Comparison of ENCODE assay signal across 8 mouse cellular contexts in genomic region chr7:24610144-24610878, GRCm38 (mm10). TPM values are rescaled to one million over a fixed set of nuclear protein-coding genes. Genes with fewer than 3 reads are reported as not detected.
DNase-seq lines count a peak whose midpoint lies in the region; ATAC-seq and TF ChIP-seq lines count a peak whose summit lies in the region.

TSS of gene Phldb3 (plus strand) at chr7:24610763.

- DNase-seq in gastrocnemius, postnatal 14 days: peak; percentile 20
- DNase-seq in gastrocnemius, adult 18-20 months (ENCODE audit: low spot score): no peak
- DNase-seq in embryonic facial prominence, embryonic 10.5 days (ENCODE audit: low spot score): peak; percentile 48
- peak; percentile 69 for DNase-seq in intestine, embryonic 14.5 days (ENCODE audit: low spot score)
- DNase-seq in liver, postnatal 0 days: peak; percentile 66
- DNase-seq in neural tube, embryonic 11.5 days (ENCODE audit: low spot score): no peak
- no peak for DNase-seq in left cerebral cortex, adult 9 months (ENCODE audit: low spot score in 2 of 2)
- DNase-seq in cerebellum, postnatal 36 days: no peak

- H3K9me3 ChIP-seq in embryonic facial prominence, embryonic 10.5 days: no peaks in the 10 kb centered on the region
- H3K9me3 ChIP-seq in intestine, embryonic 14.5 days (ENCODE audit: control insufficient read depth, low read length): no peaks in the 10 kb centered on the region
- no peaks in the 10 kb centered on the region for H3K9me3 ChIP-seq in liver, postnatal 0 days (ENCODE audit: low read length)
- H3K9me3 ChIP-seq in neural tube, embryonic 11.5 days (ENCODE audit: control insufficient read depth, low read length): no peaks in the 10 kb centered on the region

- peaks cover 26% of the 10 kb centered on the region for H3K4me1 ChIP-seq in embryonic facial prominence, embryonic 10.5 days
- peaks cover 5% of the 10 kb centered on the region; the same call in 1 of the 2 replicates for H3K4me1 ChIP-seq in intestine, embryonic 14.5 days (replicated peaks; ENCODE audit: control insufficient read depth, insufficient read depth, low read length)
- peaks cover 26% of the 10 kb centered on the region for H3K4me1 ChIP-seq in liver, postnatal 0 days (ENCODE audit: insufficient read depth)
- H3K4me1 ChIP-seq in neural tube, embryonic 11.5 days (ENCODE audit: control insufficient read depth, insufficient read depth, low read length): peaks cover 9% of the 10 kb centered on the region; the same call in 1 of the 2 replicates

- H3K27ac ChIP-seq in embryonic facial prominence, embryonic 10.5 days (replicated peaks): 0 out of 2 replicates have a peak within 1 kb of the TSS, but pooled peaks have one; percentile 19
- peak within 1 kb of the TSS; percentile 60 for H3K27ac ChIP-seq in intestine, embryonic 14.5 days (ENCODE audit: low read depth)
- peak within 1 kb of the TSS; percentile 89 for H3K27ac ChIP-seq in liver, postnatal 0 days (ENCODE audit: low read depth)
- no peak within 1 kb of the TSS for H3K27ac ChIP-seq in neural tube, embryonic 11.5 days (ENCODE audit: low read depth, low read length)

- intact Hi-C loops in gastrocnemius, postnatal 14 days (cut with DNase I; ENCODE audit: low total_unique reads): no loop called here

- H3K27me3 ChIP-seq in embryonic facial prominence, embryonic 10.5 days (replicated peaks; ENCODE audit: low read depth, poor library complexity, severe bottlenecking): peaks cover 70% of the 10 kb centered on the region
- peaks cover 38% of the 10 kb centered on the region for H3K27me3 ChIP-seq in intestine, embryonic 14.5 days (replicated peaks; ENCODE audit: control insufficient read depth, insufficient read depth, low read length)
- peaks cover 6% of the 10 kb centered on the region; the same call in 1 of the 2 replicates for H3K27me3 ChIP-seq in liver, postnatal 0 days (ENCODE audit: insufficient read depth, low read length)
- H3K27me3 ChIP-seq in neural tube, embryonic 11.5 days (ENCODE audit: control insufficient read depth, insufficient read depth, low read length): peaks cover 39% of the 10 kb centered on the region

- no peak for TF ChIP-seq CTCF in liver, postnatal 0 days (IDR thresholded peaks at IDR 0.05; ENCODE audit: low read depth)

- H3K36me3 ChIP-seq in embryonic facial prominence, embryonic 10.5 days (replicated peaks): no peaks in the 10 kb centered on the region
- 0 out of 2 replicates have a peak, but pooled peaks cover 5% of the 10 kb centered on the region for H3K36me3 ChIP-seq in intestine, embryonic 14.5 days (ENCODE audit: control insufficient read depth, insufficient read depth, low read length)
- H3K36me3 ChIP-seq in liver, postnatal 0 days (replicated peaks; ENCODE audit: insufficient read depth, low read length): 0 out of 2 replicates have a peak, but pooled peaks cover 4% of the 10 kb centered on the region
- no peaks in the 10 kb centered on the region for H3K36me3 ChIP-seq in neural tube, embryonic 11.5 days (ENCODE audit: control insufficient read depth, insufficient read depth, low read length)

- peak within 1 kb of the TSS; percentile 65 for H3K4me2 ChIP-seq in intestine, embryonic 14.5 days (ENCODE audit: low read length)
- peak within 1 kb of the TSS; percentile 91 for H3K4me2 ChIP-seq in liver, postnatal 0 days (ENCODE audit: low read depth, low read length)
- peak within 1 kb of the TSS; percentile 47 for H3K4me2 ChIP-seq in neural tube, embryonic 11.5 days (ENCODE audit: low read depth)

- 2% methylated on average over 27 of the region's 27 CpGs for WGBS in embryonic facial prominence, embryonic 10.5 days
- WGBS in intestine, embryonic 14.5 days: 2% methylated on average over 26 of the region's 27 CpGs
- WGBS in liver, postnatal 0 days (ENCODE audit: insufficient replicate concordance): 2% methylated on average over 23 of the region's 27 CpGs
- 2% methylated on average over 25 of the region's 27 CpGs for WGBS in neural tube, embryonic 11.5 days

- peak; percentile 63 for ATAC-seq in intestine, embryonic 14.5 days (replicated peaks; ENCODE audit: low FRiP score, low TSS enrichment, low read depth)
- peak; percentile 51 for ATAC-seq in liver, postnatal 0 days
- ATAC-seq in neural tube, embryonic 11.5 days (ENCODE audit: insufficient read depth, low FRiP score, low TSS enrichment): no peak

- H3K9ac ChIP-seq in intestine, embryonic 14.5 days (ENCODE audit: low read length): peak within 1 kb of the TSS; percentile 36
- peak within 1 kb of the TSS; percentile 79 for H3K9ac ChIP-seq in liver, postnatal 0 days (replicated peaks)
- no peak within 1 kb of the TSS for H3K9ac ChIP-seq in neural tube, embryonic 11.5 days (ENCODE audit: low read length)

- peak within 1 kb of the TSS; percentile 53 for H3K4me3 ChIP-seq in embryonic facial prominence, embryonic 10.5 days
- peak within 1 kb of the TSS; percentile 45 for H3K4me3 ChIP-seq in intestine, embryonic 14.5 days (ENCODE audit: low read depth, low read length)
- peak within 1 kb of the TSS; percentile 64 for H3K4me3 ChIP-seq in liver, postnatal 0 days (ENCODE audit: low read depth, low read length)
- peak within 1 kb of the TSS; percentile 30 for H3K4me3 ChIP-seq in neural tube, embryonic 11.5 days (ENCODE audit: low read depth, low read length)

- TF ChIP-seq EP300 in liver, postnatal 0 days (IDR thresholded peaks at IDR 0.05; ENCODE audit: low read depth): no peak

RNA-seq across cellular contexts. Expression of gene Phldb3, which starts in this region (rescaled TPM):
- under 1 TPM; 0.59 to 0.66 TPM for total RNA-seq in gastrocnemius, postnatal 14 days (2021)
- total RNA-seq in gastrocnemius, adult 18-20 months (2021): under 1 TPM; 0.34 to 0.64 TPM
- polyA plus RNA-seq in embryonic facial prominence, embryonic 10.5 days (2016; fragmentation: Nextera tagmentation; extraction: Ambion mirVana): 0.10 TPM in 1 of 2 replicates, not detected in the other
- 0.31 and 0.38 TPM in 2 replicates for polyA plus RNA-seq in intestine, embryonic 14.5 days (2014; fragmentation: Nextera tagmentation; extraction: Ambion mirVana)
- 0.12 and 0.25 TPM in 2 replicates for polyA plus RNA-seq in liver, postnatal 0 days (2015; fragmentation: Nextera tagmentation; extraction: Ambion mirVana)
- polyA plus RNA-seq in neural tube, embryonic 11.5 days (2014; fragmentation: Nextera tagmentation; extraction: Ambion mirVana): 0.11 TPM in 1 of 2 replicates, not detected in the other

Comparison
In these comparisons a context has a peak if more than half of its experiments do, and no peak if none do; other contexts are left out.
1. Peak in DNase-seq in gastrocnemius, postnatal 14 days; RNA of the gene not detected or under 1 TPM.
2. Peak in DNase-seq, H3K4me3 ChIP-seq and H3K27ac ChIP-seq in embryonic facial prominence, embryonic 10.5 days; RNA of the gene not detected or under 1 TPM.
3. Peak in DNase-seq, ATAC-seq, H3K4me3 ChIP-seq, H3K27ac ChIP-seq, H3K9ac ChIP-seq and H3K4me2 ChIP-seq in intestine, embryonic 14.5 days; RNA of the gene not detected or under 1 TPM.
4. Peak in DNase-seq, ATAC-seq, H3K4me3 ChIP-seq, H3K27ac ChIP-seq, H3K9ac ChIP-seq and H3K4me2 ChIP-seq in liver, postnatal 0 days; RNA of the gene not detected or under 1 TPM.